Mouse (Mus musculus) cerebellum, adult 11-12 months (tissue): Measurements from ENCODE around the gene Adamtsl1.

Experiments used
- DNase-seq: peaks from one replicate; pipeline ENCODE4 v3.0.0; 2022

Gene Adamtsl1

GRCm38 (mm10) chr4:86425581-86425980, 911.6 kb downstream of the Adamtsl1 start:
- no peak for DNase-seq

- DNase-seq: no peak
Measured at GRCm38 (mm10) chr4:86426549-86426948, 912.6 kb downstream of the Adamtsl1 start.

- no peak for DNase-seq
Measured at GRCm38 (mm10) chr4:86427312-86427711, 913.3 kb downstream of the Adamtsl1 start.

GRCm38 (mm10) chr4:86428091-86428745, 914.2 kb downstream of the Adamtsl1 start:
- no peak for DNase-seq

GRCm38 (mm10) chr4:86435631-86436030, 921.7 kb downstream of the Adamtsl1 start:
- DNase-seq: no peak

- no peak for DNase-seq
Measured at GRCm38 (mm10) chr4:86436336-86436735, 922.4 kb downstream of the Adamtsl1 start.

GRCm38 (mm10) chr4:86450468-86450867, 936.5 kb downstream of the Adamtsl1 start:
- no peak for DNase-seq

- DNase-seq: no peak
Measured at GRCm38 (mm10) chr4:86464808-86465207, 950.8 kb downstream of the Adamtsl1 start.
